Mouse (Mus musculus) embryo, embryonic 11.5 days (tissue): ENCODE data around the gene Dram1.

Experiments used
- DNase-seq: peaks from one replicate; pipeline ENCODE4 v3.0.0-alpha.2; 2012; ENCODE audit warnings: low read depth, low spot score

Dram1 gene

DNA sequence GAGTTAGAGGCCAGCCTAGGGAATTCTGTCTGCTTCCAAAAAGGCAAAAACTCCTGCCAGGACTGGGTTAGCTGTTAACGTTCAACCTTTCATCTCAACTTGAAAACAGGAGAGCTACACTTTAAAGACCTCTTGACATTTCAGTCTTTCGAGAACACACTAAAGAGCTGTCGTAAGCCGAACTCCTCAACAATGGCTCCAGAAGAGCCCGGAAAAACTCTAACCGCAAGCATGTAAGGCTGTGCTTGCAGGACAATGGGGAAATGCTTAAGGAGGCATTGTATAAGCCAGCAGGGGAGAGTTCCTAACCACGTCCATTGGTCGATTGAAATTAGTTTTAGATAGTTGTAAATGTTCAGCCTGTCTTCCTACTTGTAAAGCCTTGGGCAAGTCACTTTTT lies 29.1 kb downstream of the Dram1 start:
- DNase-seq = no peak

DNA sequence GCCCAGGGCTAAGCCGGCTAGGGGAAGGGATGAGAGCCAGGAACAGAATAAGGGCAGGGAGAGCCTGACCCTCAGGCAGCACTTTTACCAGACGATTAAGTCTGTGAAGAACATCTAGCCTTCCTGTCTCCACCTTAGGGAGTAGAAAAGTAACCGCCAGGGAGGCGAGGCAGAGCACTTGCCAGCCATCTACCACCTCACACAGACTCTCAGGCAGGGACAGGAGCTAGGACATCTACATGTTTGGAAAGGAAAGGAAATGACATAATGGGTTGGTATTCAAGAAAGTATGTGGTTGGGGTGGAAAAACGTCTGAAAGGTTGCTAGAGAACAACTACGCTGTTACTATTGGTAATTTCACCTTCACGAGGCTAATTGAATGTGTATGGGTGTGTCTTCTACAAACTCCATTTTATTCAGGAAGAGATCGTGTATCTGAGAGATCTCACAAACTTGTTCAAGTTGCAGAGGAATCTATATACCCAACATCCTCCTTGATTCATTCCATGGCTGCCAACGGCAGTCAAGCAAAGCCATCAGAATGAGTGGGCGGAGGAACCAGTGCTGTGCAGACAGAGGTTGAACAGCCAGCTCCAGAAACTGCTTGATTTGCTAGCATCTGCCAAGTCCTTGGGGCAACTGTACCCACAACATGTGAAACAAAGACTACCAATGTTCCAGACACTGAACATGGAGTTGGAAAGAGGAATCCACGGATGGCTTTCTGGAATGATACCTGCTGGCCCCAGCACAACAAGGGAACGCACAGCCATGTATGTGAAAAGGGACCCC lies 32.2 kb downstream of the Dram1 start:
- DNase-seq = no peak

- no peak for DNase-seq
These were observed 32.9 kb downstream of the Dram1 start for GRCm38 (mm10) chr10:88345899-88346401.

- DNase-seq = no peak
These were observed 37.5 kb downstream of the Dram1 start for GRCm38 (mm10) chr10:88341368-88341767.

DNA sequence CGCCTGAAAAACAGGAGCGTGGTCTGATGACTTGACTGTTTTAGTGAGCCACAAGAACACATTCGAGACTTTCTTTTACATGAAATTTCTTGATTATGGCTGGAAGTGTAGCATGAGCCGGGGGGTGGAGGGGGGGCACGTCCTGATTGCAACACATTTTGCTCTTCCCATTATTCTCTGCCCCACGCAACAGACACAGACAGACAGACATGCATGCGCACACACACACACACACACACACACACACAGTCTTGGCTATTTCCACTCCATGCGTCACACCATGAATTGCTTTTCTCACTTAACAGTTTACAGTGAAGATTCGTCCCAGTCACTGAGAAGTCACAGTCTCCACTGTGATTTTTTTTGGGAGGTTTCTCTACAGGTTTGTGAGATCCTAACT lies 38.2 kb downstream of the Dram1 start:
- DNase-seq = no peak

- DNase-seq = no peak
These were observed 48.2 kb downstream of the Dram1 start for GRCm38 (mm10) chr10:88330695-88331094.

DNA sequence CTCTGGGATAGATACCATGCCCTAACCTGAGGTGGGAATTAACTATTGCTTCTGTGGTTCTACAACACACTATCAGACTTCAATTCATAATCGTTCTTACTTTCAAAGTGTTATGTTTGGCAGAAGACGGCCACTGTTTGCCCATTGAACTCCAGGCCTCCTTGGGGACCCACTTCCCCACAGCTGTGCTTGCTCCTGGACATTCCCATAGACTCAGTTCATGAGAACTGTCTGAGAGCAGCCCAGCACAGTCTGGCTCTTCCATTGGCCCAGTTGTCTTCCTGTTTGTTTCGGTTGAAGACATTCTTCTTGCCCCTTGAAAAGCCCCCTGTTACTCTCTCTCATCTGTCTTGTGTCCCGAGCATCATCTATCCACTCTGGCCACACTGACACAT lies 50.8 kb downstream of the Dram1 start:
- no peak for DNase-seq

- peak; percentile 60 for DNase-seq
These were observed 51.5 kb downstream of the Dram1 start for GRCm38 (mm10) chr10:88327160-88328055.

- no peak for DNase-seq
These were observed 57.1 kb downstream of the Dram1 start for GRCm38 (mm10) chr10:88321739-88322138.

DNA sequence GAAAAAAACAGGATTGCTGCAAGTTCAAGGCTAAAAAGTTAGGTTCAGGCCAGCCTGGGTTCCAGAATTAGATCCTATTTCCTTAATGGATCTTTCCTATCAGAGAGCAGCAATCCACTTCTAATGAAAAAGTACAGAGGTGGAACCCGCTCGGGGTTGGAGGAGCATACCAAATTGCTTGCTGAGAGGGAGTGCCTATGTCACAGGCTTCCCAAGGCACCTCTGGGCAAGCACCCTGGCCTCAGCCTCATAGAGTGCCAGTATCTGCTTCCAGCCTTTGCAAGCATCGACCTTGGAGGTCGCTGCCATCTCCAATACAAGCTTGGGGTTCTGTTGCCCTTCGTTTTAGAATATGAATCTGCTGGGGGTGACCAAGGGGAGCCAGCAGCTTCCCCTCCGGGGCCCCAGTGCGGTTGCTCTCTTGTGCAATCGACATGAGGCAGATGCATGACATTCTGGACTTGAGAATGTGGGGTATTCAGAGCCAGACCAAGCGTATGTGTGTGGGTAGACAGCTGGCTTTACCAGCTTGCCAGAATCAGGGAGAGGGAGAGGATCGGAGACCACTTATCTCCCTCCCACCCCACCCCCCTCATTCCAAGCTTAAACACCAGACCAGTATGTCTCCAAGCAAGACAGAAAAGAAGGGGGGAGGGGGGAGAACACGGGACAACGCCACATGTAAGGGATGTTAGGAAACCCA lies 58.0 kb downstream of the Dram1 start:
- no peak for DNase-seq

- no peak for DNase-seq
These were observed 60.7 kb downstream of the Dram1 start for GRCm38 (mm10) chr10:88318179-88318578.

DNA sequence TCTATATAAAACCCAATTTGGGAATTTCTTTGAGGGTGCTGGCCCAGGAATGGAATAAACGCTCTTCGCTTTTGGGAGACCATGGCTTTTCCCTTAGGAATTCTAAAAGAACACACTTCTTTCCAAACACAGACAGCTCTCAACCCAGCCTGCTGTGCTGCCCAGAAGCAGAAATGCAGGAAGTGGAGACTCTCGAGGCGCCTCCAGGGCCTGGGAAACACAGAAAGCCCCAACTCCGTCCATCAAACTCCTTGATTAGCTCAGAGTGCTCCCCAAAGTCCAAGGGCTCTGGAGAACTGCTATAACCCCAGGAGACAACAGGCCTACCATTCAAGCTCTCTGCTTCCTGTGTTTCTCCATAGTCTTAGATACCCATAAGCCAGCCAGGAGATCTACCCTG lies 61.7 kb downstream of the Dram1 start:
- no peak for DNase-seq

- DNase-seq = no peak
These were observed 64.0 kb downstream of the Dram1 start for GRCm38 (mm10) chr10:88314841-88315240.

DNA sequence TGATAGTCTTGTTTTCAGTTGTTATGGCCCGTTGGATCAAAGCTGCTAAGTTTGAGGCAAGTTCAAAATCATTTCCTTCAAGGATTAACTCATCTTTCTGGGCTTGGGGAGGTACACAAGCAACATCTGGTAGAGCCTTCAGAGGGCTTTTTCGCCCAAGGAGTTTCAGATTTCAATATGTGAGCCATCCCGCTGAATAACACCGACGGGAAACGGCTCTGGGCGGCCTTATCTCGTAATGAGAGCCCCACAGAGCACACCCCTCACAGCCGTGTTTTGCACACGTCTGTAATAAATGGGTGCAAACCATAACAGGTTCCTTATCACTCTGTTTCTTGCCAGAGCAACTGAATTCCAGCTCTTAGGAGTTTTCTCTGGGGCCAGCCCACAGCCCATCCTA lies 69.0 kb downstream of the Dram1 start:
- DNase-seq = no peak

- no peak for DNase-seq
These were observed 72.6 kb downstream of the Dram1 start for GRCm38 (mm10) chr10:88306235-88306634.

DNA sequence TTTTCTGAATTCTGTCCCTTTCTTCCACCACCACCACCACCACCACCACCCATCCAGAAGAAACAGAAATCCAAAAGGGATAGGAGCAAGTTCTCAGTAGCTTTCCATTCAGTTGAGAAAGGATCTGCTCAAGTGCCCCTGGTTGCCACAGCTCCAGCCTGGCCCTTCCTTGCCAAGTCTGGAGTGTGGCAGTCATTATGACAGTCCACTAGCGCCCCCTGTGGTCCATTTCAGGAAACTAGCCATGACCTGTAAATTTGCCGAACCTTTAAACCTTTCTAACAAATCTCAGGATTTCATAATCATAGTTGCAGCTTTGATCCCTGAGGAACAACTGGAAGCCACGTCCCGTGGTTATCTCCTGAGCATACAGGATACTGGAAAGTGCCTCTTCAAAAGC lies 74.6 kb downstream of the Dram1 start:
- DNase-seq = peak; percentile 69

DNA sequence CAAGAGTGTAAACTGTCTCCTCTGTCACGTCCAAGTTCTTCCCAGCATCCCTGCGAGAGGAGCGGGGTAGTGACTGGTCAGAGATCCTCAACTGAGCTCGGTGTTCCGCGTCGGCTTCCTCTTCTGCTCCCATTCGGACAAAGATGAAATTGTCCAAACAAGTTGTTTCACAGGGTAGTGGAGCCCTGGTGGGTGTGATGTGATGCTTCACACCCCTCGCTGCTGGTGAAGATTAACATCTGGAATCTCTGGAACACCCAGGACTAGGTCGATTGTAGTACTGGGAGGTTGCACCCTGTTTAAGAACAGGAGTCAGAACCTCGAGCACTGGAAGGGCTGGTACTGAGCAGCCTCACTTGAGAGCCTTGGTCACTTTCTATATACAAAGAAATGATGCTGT lies 75.8 kb downstream of the Dram1 start:
- no peak for DNase-seq

DNA sequence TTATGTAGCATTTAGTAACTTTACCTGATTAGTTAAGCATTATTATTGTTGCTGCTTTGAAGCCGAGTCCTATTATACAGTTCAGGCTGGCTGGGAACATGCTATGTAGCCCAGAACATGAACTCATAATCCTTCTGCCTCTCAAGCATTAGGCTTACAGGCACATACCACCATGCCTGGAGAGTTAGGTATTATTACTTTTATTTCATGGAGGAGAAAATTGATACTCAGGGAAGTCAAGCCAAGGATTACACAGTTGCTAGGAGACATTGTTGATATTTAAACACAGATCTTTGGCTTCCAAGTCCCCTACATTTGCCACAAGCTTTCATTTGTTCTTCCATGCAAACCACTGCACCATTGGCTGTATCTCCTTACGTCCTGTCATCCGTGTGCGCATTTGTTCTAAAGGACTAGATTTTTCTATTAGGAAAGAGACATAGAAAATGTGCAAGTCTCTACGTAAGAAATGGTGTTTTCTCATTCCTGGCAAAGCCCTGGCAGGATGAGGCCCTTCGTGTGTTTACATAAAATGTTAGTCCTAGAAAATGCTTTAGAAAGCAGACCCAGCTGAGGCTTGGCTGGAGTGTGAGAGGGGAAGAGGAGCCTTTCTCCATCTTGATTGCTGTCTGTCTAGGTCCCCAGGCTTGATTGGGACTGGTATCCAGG lies 76.9 kb downstream of the Dram1 start:
- no peak for DNase-seq

- DNase-seq = no peak
These were observed 81.9 kb downstream of the Dram1 start for GRCm38 (mm10) chr10:88296991-88297390.

- DNase-seq = no peak
These were observed 83.8 kb downstream of the Dram1 start for GRCm38 (mm10) chr10:88295091-88295490.

DNA sequence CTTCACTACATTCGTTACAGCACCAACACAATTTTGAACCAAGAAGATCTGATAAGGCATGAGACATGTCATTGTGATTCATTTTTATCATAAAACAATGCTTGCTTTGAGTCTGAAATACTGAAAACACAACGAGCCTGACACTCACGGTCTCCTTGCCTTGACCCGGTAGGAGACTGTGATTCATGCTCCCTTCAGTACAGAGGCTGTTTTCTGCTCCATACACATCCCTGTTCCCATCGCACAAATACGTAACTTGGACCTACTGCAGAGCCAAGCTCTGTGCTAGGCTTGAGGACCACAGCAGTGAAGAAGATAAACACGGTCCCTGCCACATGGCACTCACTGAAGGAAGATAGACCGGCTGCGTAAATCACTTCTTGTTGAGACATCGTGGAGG lies 90.8 kb downstream of the Dram1 start:
- no peak for DNase-seq
